Mouse (Mus musculus): ENCODE results near the gene Rsph3a.
"Not testable (repeated sequence)": the region's sequence is repeated elsewhere in the genome, so short reads cannot be mapped to it uniquely, and the experiment has no call there.

DNA sequence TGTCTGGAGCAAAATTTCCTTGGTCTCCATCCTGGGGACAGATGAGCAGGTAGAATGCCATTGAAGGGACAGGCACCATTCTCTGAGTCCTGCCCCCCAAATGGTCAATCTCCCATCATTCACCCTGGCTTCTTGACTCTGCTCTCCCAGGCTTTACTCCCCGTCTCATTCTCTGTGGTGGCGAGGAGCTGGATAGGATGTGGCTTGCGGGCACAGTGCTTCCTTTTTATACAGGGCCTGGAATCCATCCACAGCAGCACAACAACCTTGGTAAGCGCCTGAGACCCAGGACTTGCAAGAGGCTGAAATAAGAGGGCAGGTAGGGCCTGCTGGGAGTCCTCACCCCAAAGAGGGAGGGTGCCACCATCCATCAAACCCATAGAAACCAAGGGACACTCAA is 68.6 kb downstream of the Rsph3a start:
- TF ChIP-seq CTCF (IDR thresholded peaks at IDR 0.05; ENCODE audit: low read depth, low read length); TAL1 (conservative IDR thresholded peaks at IDR 0.05; ENCODE audit: low read depth, low read length); GATA1 (IDR thresholded peaks at IDR 0.05; ENCODE audit: borderline replicate concordance, low read length): not testable (repeated sequence)
